Mouse (Mus musculus): ENCODE data around the gene Gm21764.
"Not testable (repeated sequence)": the region's sequence is repeated elsewhere in the genome, so short reads cannot be mapped to it uniquely, and the experiment has no call there.

The Gm21764 gene

DNA sequence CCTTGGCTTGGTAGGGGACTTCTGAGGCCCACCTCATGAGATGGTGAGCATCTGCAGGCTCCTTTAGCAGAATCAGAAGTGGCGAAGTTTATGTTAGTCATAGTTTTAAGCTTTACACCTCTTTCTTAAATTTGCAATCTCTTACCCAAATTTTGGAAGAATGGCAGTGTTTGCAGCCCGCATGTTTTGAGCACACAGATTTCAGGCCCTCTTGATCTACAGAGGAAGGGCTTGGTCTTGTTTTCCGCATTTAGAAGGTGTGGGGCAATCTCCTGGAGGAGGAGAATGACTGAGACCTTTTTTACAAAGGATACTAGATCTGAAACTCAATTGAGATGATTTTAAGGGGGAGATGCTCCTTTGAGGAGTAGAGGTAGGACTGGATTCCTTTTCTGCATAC is at the start of gene Gm21764:
TSS of gene Gm21764 (minus strand) at position 101 of the 400 bp plus-strand sequence.
- DNase-seq (ENCODE audit: low read depth, low spot score) = not testable (repeated sequence)

DNA sequence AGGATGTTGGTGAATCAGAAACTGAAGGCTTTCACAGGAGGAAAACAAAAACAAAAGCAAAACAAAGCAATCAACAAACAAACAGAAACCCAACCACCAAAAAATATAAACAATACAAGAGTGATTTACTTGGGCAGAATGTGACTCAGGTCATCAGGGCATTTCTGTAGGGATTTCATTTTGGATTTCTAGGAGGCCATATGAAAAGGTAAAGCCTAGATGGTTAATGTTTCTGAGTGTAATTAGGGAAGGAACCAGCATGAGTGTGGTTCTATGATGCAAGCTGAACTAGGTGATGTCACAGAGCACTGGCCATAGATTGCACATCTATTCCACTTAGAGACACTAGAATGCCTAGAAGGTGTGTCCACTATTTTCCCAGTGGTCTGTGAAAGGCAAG is 27.2 kb upstream of the Gm21764 start, which contains the start of gene Ssty1:
TSS of gene Ssty1 (plus strand) at position 301 of the 400 bp plus-strand sequence.
- not testable (repeated sequence) for DNase-seq (ENCODE audit: low read depth, low spot score)

Measured in CD4-positive helper T cell, adult 2 months (primary cell).